Mouse (Mus musculus) megakaryocyte, embryonic 14.5 days (primary cell): Measurements from ENCODE around the gene Cd6. TPM values are rescaled to one million over a fixed set of nuclear protein-coding genes. Genes with fewer than 3 reads are reported as not detected.

Experiments
- H3K27me3 ChIP-seq: replicated peaks from 2 replicates; pipeline ENCODE3; 2012; ENCODE audit warnings: inconsistent platforms
- H3K36me3 ChIP-seq: replicated peaks from 2 replicates; pipeline ENCODE3; 2012; ENCODE audit warnings: low read length, inconsistent platforms, mixed read lengths
- H3K4me1 ChIP-seq: 2 replicates; pipeline ENCODE4 v1.6.1; 2012; ENCODE audit warnings: inconsistent platforms
- H3K4me3 ChIP-seq: replicated peaks from 2 replicates; pipeline ENCODE3; 2012; ENCODE audit warnings: moderate library complexity, mild to moderate bottlenecking, inconsistent platforms
- H3K9me3 ChIP-seq: 2 replicates; pipeline ENCODE4 v1.6.1; 2012; ENCODE audit warnings: inconsistent platforms
- FLI1 ChIP-seq: IDR thresholded peaks from 2 replicates; pipeline ENCODE4 v1.6.1; 2012; ENCODE audit warnings: low read length, inconsistent platforms, mixed read lengths
- GATA1 ChIP-seq: IDR thresholded peaks from 3 replicates; pipeline ENCODE4 v1.6.1; 2012; ENCODE audit warnings: mixed read lengths, low read length, inconsistent platforms, borderline replicate concordance
- polyA plus RNA-seq: library from polyadenylated mRNA; stranded (reverse); fragments of >175 nt; gene quantifications from 2 replicates; pipeline ENCODE4 v1.2.3, GENCODE M21; 2012; ENCODE audit warnings: low replicate concordance; ENCODE audit not compliant: insufficient read depth

Gene Cd6
- polyA plus RNA-seq, 1 experiment = not detected

GRCm38 (mm10) chr19:10771995-10772394 is 57.9 kb downstream of the Cd6 start:
- peaks cover 56% of the 10 kb centered on the region for H3K27me3 ChIP-seq
- no peaks in the 10 kb centered on the region for H3K4me1 ChIP-seq
- no peaks in the 10 kb centered on the region for H3K9me3 ChIP-seq
- H3K36me3 ChIP-seq = no peaks in the 10 kb centered on the region
- H3K4me3 ChIP-seq = no peak overlapping the region
- no peak for TF ChIP-seq FLI1

- H3K36me3 ChIP-seq = no peaks in the 10 kb centered on the region
- no peaks in the 10 kb centered on the region for H3K4me1 ChIP-seq
- no peak overlapping the region for H3K4me3 ChIP-seq
- TF ChIP-seq GATA1 (no peak), FLI1 (no peak)
- peaks cover 48% of the 10 kb centered on the region for H3K27me3 ChIP-seq
- no peaks in the 10 kb centered on the region for H3K9me3 ChIP-seq
Measured at GRCm38 (mm10) chr19:10769429-10770195, 60.2 kb downstream of the Cd6 start.

GRCm38 (mm10) chr19:10768694-10769428 is 61.0 kb downstream of the Cd6 start:
- no peaks in the 10 kb centered on the region for H3K4me1 ChIP-seq
- no peak overlapping the region for H3K4me3 ChIP-seq
- no peaks in the 10 kb centered on the region for H3K36me3 ChIP-seq
- H3K27me3 ChIP-seq = peaks cover 44% of the 10 kb centered on the region
- TF ChIP-seq FLI1 (no peak), GATA1 (no peak)
- H3K9me3 ChIP-seq = no peaks in the 10 kb centered on the region

- H3K9me3 ChIP-seq = no peaks in the 10 kb centered on the region
- H3K27me3 ChIP-seq = peaks cover 39% of the 10 kb centered on the region
- no peak overlapping the region for H3K4me3 ChIP-seq
- no peak for TF ChIP-seq GATA1
- TF ChIP-seq FLI1 = no peak
- H3K4me1 ChIP-seq = no peaks in the 10 kb centered on the region
- H3K36me3 ChIP-seq = no peaks in the 10 kb centered on the region
Measured at GRCm38 (mm10) chr19:10767631-10768030, 62.2 kb downstream of the Cd6 start.

- Histone ChIP-seq H3K9me3 (no peaks in the 10 kb centered on the region), H3K4me3 (no peak overlapping the region), H3K36me3 (no peaks in the 10 kb centered on the region), H3K27me3 (peaks cover 35% of the 10 kb centered on the region), H3K4me1 (peaks cover 21% of the 10 kb centered on the region)
- TF ChIP-seq FLI1 = no peak
- no peak for TF ChIP-seq GATA1
Measured at GRCm38 (mm10) chr19:10763381-10764031, 66.4 kb downstream of the Cd6 start.

- TF ChIP-seq GATA1 (no peak), FLI1 (no peak)
- Histone ChIP-seq H3K4me3 (no peak overlapping the region), H3K9me3 (no peaks in the 10 kb centered on the region), H3K27me3 (peaks cover 32% of the 10 kb centered on the region), H3K4me1 (peaks cover 21% of the 10 kb centered on the region), H3K36me3 (no peaks in the 10 kb centered on the region)
Measured at GRCm38 (mm10) chr19:10762468-10762867, 67.4 kb downstream of the Cd6 start.

GRCm38 (mm10) chr19:10761794-10762415 is 68.0 kb downstream of the Cd6 start:
- peaks cover 21% of the 10 kb centered on the region for H3K4me1 ChIP-seq
- no peaks in the 10 kb centered on the region for H3K9me3 ChIP-seq
- H3K36me3 ChIP-seq = no peaks in the 10 kb centered on the region
- H3K27me3 ChIP-seq = peaks cover 28% of the 10 kb centered on the region
- no peak overlapping the region for H3K4me3 ChIP-seq
- TF ChIP-seq FLI1 = no peak
- TF ChIP-seq GATA1 = no peak

GRCm38 (mm10) chr19:10759983-10760831 is 69.7 kb downstream of the Cd6 start:
- H3K4me1 ChIP-seq = peaks cover 21% of the 10 kb centered on the region
- peaks cover 27% of the 10 kb centered on the region for H3K27me3 ChIP-seq
- H3K4me3 ChIP-seq = no peak overlapping the region
- H3K9me3 ChIP-seq = no peaks in the 10 kb centered on the region
- H3K36me3 ChIP-seq = no peaks in the 10 kb centered on the region
- TF ChIP-seq FLI1 = no peak
- TF ChIP-seq GATA1 = no peak

GRCm38 (mm10) chr19:10759525-10759924 is 70.3 kb downstream of the Cd6 start:
- no peak overlapping the region for H3K4me3 ChIP-seq
- peaks cover 21% of the 10 kb centered on the region for H3K4me1 ChIP-seq
- TF ChIP-seq GATA1 (no peak), FLI1 (no peak)

GRCm38 (mm10) chr19:10758708-10759107 is 71.2 kb downstream of the Cd6 start:
- Histone ChIP-seq H3K36me3 (no peaks in the 10 kb centered on the region), H3K9me3 (no peaks in the 10 kb centered on the region), H3K4me1 (peaks cover 21% of the 10 kb centered on the region), H3K27me3 (peaks cover 28% of the 10 kb centered on the region), H3K4me3 (no peak overlapping the region)
- TF ChIP-seq FLI1 (no peak), GATA1 (no peak)

More at GRCm38 (mm10) chr19:10759525-10759924, 70.3 kb downstream of the Cd6 start:
- no peaks in the 10 kb centered on the region for H3K36me3 ChIP-seq
- peaks cover 27% of the 10 kb centered on the region for H3K27me3 ChIP-seq
- H3K9me3 ChIP-seq = no peaks in the 10 kb centered on the region
